Mouse (Mus musculus) spleen, adult 2 months (tissue): Measurements from ENCODE around the gene Cdc42ep3. TPM values are rescaled to one million over a fixed set of nuclear protein-coding genes. Genes with fewer than 3 reads are reported as not detected.

ENCODE experiments used
- DNase-seq, 2 experiments: peaks; one replicate each; pipeline versions ENCODE4 v3.0.0 to v3.0.0-alpha.2; 2012 to 2021; ENCODE audit warnings: low spot score in 2 of 2, low read depth in 1 of 2
- H3K27ac ChIP-seq: fragments of 200-500 bp; 2 replicates; pipeline ENCODE4 v1.5.1; 2012; ENCODE audit warnings: low read length, inconsistent platforms; ENCODE audit not compliant: insufficient read depth
- H3K27me3 ChIP-seq: fragments of 200-500 bp; 2 replicates; pipeline ENCODE4 v1.6.1; 2012; ENCODE audit warnings: mild to moderate bottlenecking, moderate library complexity, low read length, inconsistent platforms; ENCODE audit not compliant: control insufficient read depth, insufficient read depth
- H3K36me3 ChIP-seq: fragments of 200-500 bp; 2 replicates; pipeline ENCODE4 v1.6.1; 2012; ENCODE audit warnings: mild to moderate bottlenecking, low read length, inconsistent platforms; ENCODE audit not compliant: control insufficient read depth, insufficient read depth
- H3K4me1 ChIP-seq: fragments of 200-500 bp; 2 replicates; pipeline ENCODE4 v1.6.1; 2011; ENCODE audit warnings: inconsistent platforms; ENCODE audit not compliant: control insufficient read depth, insufficient read depth, insufficient read length
- H3K4me3 ChIP-seq: fragments of 200-500 bp; 2 replicates; pipeline ENCODE4 v1.5.1; 2011; ENCODE audit warnings: mild to moderate bottlenecking, inconsistent platforms; ENCODE audit not compliant: insufficient read depth, insufficient read length; ENCODE audit errors: extremely low read depth
- CTCF ChIP-seq: fragments of 200-500 bp; IDR thresholded peaks from 2 replicates; pipeline ENCODE4 v1.5.1; 2011; ENCODE audit warnings: mild to moderate bottlenecking, inconsistent platforms; ENCODE audit not compliant: insufficient read depth, insufficient read length, insufficient replicate concordance; ENCODE audit errors: extremely low read depth
- POLR2A ChIP-seq: fragments of 200-500 bp; IDR thresholded peaks from 2 replicates; pipeline ENCODE4 v1.6.1; 2011; ENCODE audit warnings: low read depth, low read length, inconsistent platforms
- WGBS: fragments of 180-500 bp; shearing (Covaris S2); methylation state at CpG from one replicate; pipeline ENCODE4 v1.1.7; 2018; 5-methylcytosine and 5-hydroxymethylcytosine counted together
- polyA plus RNA-seq: library from polyadenylated mRNA; depleted of rRNA; stranded (reverse); fragments of >200 nt; gene quantifications from 2 replicates; pipeline ENCODE4 v1.2.3, GENCODE M21; 2012

Gene Cdc42ep3
- polyA plus RNA-seq, 1 experiment, result 9.1 TPM

DNA sequence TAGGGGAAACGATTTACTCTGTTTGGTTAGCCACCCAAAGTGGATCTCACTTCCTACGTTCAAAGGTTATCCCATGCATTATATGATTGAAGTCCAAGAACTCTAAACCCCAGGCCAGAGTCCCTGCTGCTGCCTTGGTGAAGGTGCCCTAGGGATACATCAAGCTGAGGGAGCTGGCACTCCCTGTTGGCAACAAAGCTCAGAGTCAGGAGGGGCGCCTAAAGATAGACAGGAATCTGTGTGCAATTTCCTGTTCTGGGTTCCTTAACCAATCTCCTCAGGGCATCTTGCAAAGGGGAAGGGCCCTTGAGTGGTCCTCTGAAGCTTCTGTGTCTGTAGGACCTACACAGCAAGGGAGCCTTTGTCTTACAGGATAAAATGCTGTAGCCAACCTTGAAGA, 22.0 kb downstream of the Cdc42ep3 start:
- H3K36me3 ChIP-seq, result peaks cover 9% of the 10 kb centered on the region

DNA sequence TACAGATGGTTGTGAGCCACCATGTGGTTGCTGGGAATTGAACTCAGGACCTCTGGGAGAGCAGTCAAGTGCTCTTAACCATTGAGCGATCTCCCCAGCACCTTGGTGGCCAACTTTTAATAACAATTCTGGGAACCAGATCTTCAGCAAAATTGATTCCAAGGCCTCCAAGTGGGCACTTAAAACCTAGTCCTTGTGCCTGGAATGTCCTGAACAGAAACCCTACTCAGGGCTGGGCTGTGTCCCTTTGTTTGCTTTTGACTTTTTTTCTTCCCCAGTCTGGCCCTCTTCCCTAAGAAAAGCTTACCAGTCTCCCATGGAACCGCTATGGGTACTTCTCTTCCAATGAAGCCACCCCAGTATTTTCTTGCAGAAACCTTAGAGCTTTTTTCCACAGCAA, 24.5 kb downstream of the Cdc42ep3 start:
- WGBS, result 94% methylated on average over 2 of the region's 2 CpGs

More for the DNA sequence above, 22.0 kb downstream of the Cdc42ep3 start:
- no peak for TF ChIP-seq POLR2A
- 80% methylated on average over 3 of the region's 3 CpGs for WGBS
- H3K27ac ChIP-seq, result no peak overlapping the region
- H3K4me1 ChIP-seq, result no peaks in the 10 kb centered on the region
- H3K4me3 ChIP-seq, result no peak overlapping the region
- no peak for DNase-seq
- H3K27me3 ChIP-seq, result no peaks in the 10 kb centered on the region

DNA sequence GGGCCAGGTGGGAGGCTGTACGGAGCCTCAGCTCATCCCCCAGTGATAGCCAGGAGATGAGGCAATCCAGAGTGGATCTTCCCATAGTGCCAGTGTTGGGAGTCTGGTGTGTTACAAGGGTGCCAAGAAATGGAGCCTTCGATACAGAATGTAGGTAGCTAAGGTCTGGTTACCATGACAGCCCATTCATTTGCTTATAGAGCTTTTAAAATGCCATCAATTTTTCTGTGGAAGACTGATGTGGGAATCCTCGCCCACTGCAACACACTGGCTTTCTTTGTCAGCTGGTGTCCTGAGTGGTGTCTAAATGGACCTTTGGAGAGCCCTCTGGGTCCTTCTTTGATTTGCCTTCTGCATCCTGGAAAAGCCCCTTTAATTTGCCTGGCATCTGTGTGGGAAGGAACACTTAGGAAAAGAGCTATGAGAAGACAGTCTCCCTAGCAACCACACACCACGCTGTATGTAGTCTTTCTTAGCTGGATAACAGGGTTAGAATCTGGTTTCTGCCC, 28.0 kb downstream of the Cdc42ep3 start:
- Histone ChIP-seq H3K36me3 (no peaks in the 10 kb centered on the region), H3K27me3 (no peaks in the 10 kb centered on the region), H3K27ac (no peak overlapping the region), H3K4me3 (no peak overlapping the region), H3K4me1 (no peaks in the 10 kb centered on the region)
- DNase-seq, result no peak
- TF ChIP-seq CTCF, result no peak
- no peak for TF ChIP-seq POLR2A
- 86% methylated on average over 4 of the region's 4 CpGs for WGBS

More for the DNA sequence above, 24.5 kb downstream of the Cdc42ep3 start:
- Histone ChIP-seq H3K27ac (no peak overlapping the region), H3K27me3 (no peaks in the 10 kb centered on the region), H3K36me3 (peaks cover 9% of the 10 kb centered on the region), H3K4me1 (no peaks in the 10 kb centered on the region), H3K4me3 (no peak overlapping the region)
- no peak for DNase-seq
- TF ChIP-seq POLR2A (no peak), CTCF (no peak)

DNA sequence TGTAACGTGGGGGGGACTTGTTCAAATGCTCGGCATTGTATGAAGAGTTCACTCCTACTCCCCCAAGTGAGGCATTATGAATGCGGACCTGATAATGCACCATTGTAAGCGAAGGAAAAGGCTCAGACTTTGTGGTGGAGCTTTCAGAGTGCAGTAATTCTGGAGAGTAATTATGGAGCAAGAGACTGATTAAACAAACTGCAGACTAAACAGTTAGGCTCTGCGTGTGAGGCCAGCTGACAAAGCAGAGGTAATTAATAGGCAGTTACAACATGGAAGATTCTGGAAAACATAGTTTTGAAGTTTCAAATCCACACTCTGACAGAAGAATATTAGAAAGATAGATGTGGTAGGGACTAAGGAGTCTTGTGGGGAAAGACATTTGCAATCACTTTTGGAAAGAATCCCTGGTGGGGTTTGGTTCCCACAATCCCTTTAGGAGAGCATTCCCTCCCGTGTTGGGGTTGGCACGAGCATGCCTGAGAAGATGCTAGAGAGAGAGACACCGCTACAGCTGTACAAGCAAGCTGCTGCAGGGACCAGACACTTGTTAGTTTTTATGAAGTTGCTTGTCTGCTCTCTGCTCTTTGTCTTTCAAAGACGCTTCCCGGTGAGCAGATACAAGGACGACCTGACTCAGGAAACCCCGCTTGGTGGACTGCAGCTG, 37.7 kb downstream of the Cdc42ep3 start:
- no peak for DNase-seq
- WGBS, result 85% methylated on average over 12 of the region's 12 CpGs
- no peak for TF ChIP-seq POLR2A
- TF ChIP-seq CTCF, result no peak
- no peak overlapping the region for H3K4me3 ChIP-seq
- no peaks in the 10 kb centered on the region for H3K4me1 ChIP-seq
- H3K36me3 ChIP-seq, result no peaks in the 10 kb centered on the region
- H3K27ac ChIP-seq, result no peak overlapping the region
- H3K27me3 ChIP-seq, result no peaks in the 10 kb centered on the region

DNA sequence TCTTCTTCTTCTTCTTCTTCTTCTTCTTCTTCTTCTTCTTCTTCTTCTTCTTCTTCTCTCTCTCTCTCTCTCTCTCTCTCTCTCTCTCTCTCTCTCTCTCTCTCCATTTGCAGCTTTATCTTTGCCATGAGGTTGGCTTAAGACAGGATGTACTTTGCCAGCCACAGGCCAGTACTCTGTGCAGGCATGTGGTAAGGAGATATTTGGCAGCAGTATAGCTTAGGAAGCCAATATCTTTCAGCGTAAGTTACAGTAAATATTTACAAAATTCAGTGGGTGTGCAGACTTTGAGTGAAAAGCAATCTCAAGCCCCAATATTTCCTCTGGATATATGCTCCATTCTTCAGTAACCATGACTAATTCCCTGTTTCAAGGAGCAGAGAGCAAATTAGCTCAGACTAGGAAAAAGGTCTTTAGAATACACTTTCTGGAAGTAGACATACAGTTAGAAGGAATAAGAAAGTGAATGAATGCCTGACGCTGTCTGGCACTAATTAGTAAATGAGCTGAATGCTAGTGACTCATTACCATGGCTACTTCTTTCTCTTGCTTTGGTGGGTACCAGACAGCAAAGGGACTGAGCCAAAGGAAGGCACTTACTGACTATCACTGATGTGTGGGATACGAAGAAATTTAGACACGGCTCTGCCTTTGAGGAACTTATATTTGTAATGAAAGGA, 39.3 kb downstream of the Cdc42ep3 start:
- no peak for DNase-seq
- H3K27me3 ChIP-seq, result no peaks in the 10 kb centered on the region
- H3K36me3 ChIP-seq, result no peaks in the 10 kb centered on the region
- H3K4me3 ChIP-seq, result no peak overlapping the region
- no peak overlapping the region for H3K27ac ChIP-seq
- TF ChIP-seq CTCF (no peak), POLR2A (no peak)
- no peaks in the 10 kb centered on the region for H3K4me1 ChIP-seq
- 92% methylated on average over 4 of the region's 4 CpGs for WGBS

DNA sequence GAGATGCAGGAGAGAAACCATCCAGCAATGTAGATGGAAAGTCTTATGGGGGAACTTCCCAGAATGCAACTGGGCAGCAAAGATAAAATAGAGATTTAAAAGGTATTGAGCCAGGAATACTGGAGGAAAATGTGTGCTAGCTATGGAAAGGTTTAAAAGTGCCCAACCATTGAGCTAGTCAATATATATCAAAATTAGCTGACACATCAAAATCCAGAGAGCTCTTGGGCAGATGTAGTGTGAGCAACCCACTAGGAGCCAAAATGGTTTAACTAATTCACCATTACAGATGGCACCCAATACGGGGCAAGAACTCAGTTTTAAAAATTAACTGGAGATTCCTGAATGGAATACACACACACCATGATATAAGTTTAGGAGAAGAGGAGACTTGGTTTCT, 44.4 kb downstream of the Cdc42ep3 start:
- no peak overlapping the region for H3K27ac ChIP-seq
- H3K4me3 ChIP-seq, result no peak overlapping the region
- no peak for DNase-seq
- H3K36me3 ChIP-seq, result no peaks in the 10 kb centered on the region
- H3K27me3 ChIP-seq, result no peaks in the 10 kb centered on the region
- WGBS, result 82% methylated on average over 1 of the region's 1 CpGs
- TF ChIP-seq CTCF, result no peak
- TF ChIP-seq POLR2A, result no peak
- H3K4me1 ChIP-seq, result no peaks in the 10 kb centered on the region

DNA sequence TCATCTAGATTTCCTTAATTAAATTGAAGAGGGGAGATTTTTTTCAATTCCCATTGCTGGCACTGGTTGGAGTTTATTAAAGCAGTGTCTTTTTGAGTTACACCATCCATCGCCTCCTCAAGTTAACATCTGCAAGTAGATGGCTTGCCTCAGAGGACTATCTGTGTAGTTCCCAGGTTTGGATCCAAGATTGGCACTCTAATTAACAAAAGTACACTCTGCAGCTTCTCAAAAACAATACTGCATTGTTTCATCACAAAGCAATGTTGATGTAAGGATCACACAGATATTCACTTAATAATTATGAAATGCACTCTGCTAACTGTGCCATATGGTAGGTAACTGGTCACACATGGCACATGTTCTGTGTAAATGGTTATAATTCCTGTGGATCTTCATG, 45.4 kb downstream of the Cdc42ep3 start:
- Histone ChIP-seq H3K27me3 (no peaks in the 10 kb centered on the region), H3K36me3 (no peaks in the 10 kb centered on the region), H3K27ac (no peak overlapping the region), H3K4me3 (no peak overlapping the region), H3K4me1 (no peaks in the 10 kb centered on the region)
- 93% methylated on average over 1 of the region's 1 CpGs for WGBS
- no peak for TF ChIP-seq CTCF
- DNase-seq, result no peak
